Mouse (Mus musculus) kidney, postnatal 0 days (tissue): ENCODE measurements at regions not wholly inside any gene's neighbourhood (a gene's known extent, or its start where the extent isn't known, plus 50 kb on each side); places are given as distances from the start of the nearest gene placed in this dataset.

Experiments used
- ATAC-seq: fragments of 200-750 bp; cut with Nextera tagmentation; replicated peaks from 2 replicates; pipeline ENCODE4 v1.8.0; 2017; ENCODE audit warnings: low read depth, moderate number of reproducible peaks, moderate TSS enrichment, moderate library complexity; ENCODE audit not compliant: low FRiP score
- DNase-seq: peaks from one replicate; pipeline ENCODE4 v3.0.0-alpha.2; 2016; ENCODE audit warnings: low spot score
- H3K27ac ChIP-seq: fragments of 300-500 bp; sonication (generic); 2 replicates; pipeline ENCODE4 v1.5.1; 2014; ENCODE audit warnings: mild to moderate bottlenecking
- H3K27me3 ChIP-seq: fragments of 300-500 bp; sonication (generic); 2 replicates; pipeline ENCODE4 v1.6.1; 2014; ENCODE audit warnings: low read length, mixed read lengths; ENCODE audit not compliant: insufficient read depth
- H3K36me3 ChIP-seq: fragments of 300-500 bp; sonication (generic); 2 replicates; pipeline ENCODE4 v1.6.1; 2014; ENCODE audit warnings: low read length, mixed read lengths; ENCODE audit not compliant: insufficient read depth
- H3K4me1 ChIP-seq: fragments of 300-500 bp; sonication (generic); replicated peaks from 2 replicates; pipeline ENCODE4 v1.6.1; 2014; ENCODE audit warnings: antibody characterized with exemption, low read length, mixed read lengths; ENCODE audit not compliant: insufficient read depth
- H3K4me2 ChIP-seq: fragments of 300-500 bp; sonication (generic); 2 replicates; pipeline ENCODE4 v1.6.1; 2014; ENCODE audit warnings: mild to moderate bottlenecking, low read length, moderate library complexity, mixed read lengths
- H3K4me3 ChIP-seq: fragments of 300-500 bp; sonication (generic); replicated peaks from 2 replicates; pipeline ENCODE4 v1.5.1; 2014; ENCODE audit warnings: low read depth, low read length
- H3K9ac ChIP-seq: fragments of 300-500 bp; sonication (generic); 2 replicates; pipeline ENCODE4 v1.6.1; 2014; ENCODE audit warnings: low read depth, low read length
- H3K9me3 ChIP-seq: fragments of 300-500 bp; sonication (generic); replicated peaks from 2 replicates; pipeline ENCODE4 v1.6.1; 2016; ENCODE audit warnings: low read length, inconsistent platforms, mixed read lengths
- CTCF ChIP-seq: IDR thresholded peaks from 2 replicates; pipeline ENCODE4 v1.5.1; 2016; ENCODE audit warnings: antibody characterized with exemption, low read depth, mild to moderate bottlenecking, moderate library complexity
- WGBS: fragments of 180-500 bp; shearing (Covaris S2); extraction: QIAGEN DNeasy Blood & Tissue Kit; methylation state at CpG from one replicate; pipeline ENCODE4 v1.1.7; 2014; 5-methylcytosine and 5-hydroxymethylcytosine counted together

- TF ChIP-seq CTCF, result no peak
- ATAC-seq (no peak), DNase-seq (no peak)
- no peak overlapping the region for H3K9ac ChIP-seq
- H3K9me3 ChIP-seq, result no peaks in the 10 kb centered on the region
- no peak overlapping the region for H3K4me3 ChIP-seq
- H3K4me1 ChIP-seq, result peaks cover 3% of the 10 kb centered on the region; the same call in 1 of the 2 replicates
- no peaks in the 10 kb centered on the region for H3K27me3 ChIP-seq
- H3K36me3 ChIP-seq, result no peaks in the 10 kb centered on the region
- H3K27ac ChIP-seq, result no peak overlapping the region
- no peak overlapping the region for H3K4me2 ChIP-seq
Observed at GRCm38 (mm10) chr9:61173548-61173947, 198.6 kb upstream of the Tle3 start.

- TF ChIP-seq CTCF, result no peak
- Histone ChIP-seq H3K4me3 (no peak overlapping the region), H3K9ac (no peak overlapping the region), H3K36me3 (no peaks in the 10 kb centered on the region), H3K9me3 (no peaks in the 10 kb centered on the region), H3K27ac (no peak overlapping the region), H3K4me2 (no peak overlapping the region), H3K4me1 (no peaks in the 10 kb centered on the region; the same call in 1 of the 2 replicates), H3K27me3 (no peaks in the 10 kb centered on the region)
- 98% methylated on average over 2 of the region's 2 CpGs for WGBS
- no peak for ATAC-seq
- no peak for DNase-seq
Observed at GRCm38 (mm10) chr9:61175381-61175780, 196.8 kb upstream of the Tle3 start.

GRCm38 (mm10) chr9:61176856-61177255 lies 195.3 kb upstream of the Tle3 start:
- DNase-seq, result no peak
- ATAC-seq, result no peak
- Histone ChIP-seq H3K9me3 (no peaks in the 10 kb centered on the region), H3K27ac (no peak overlapping the region), H3K36me3 (no peaks in the 10 kb centered on the region), H3K27me3 (no peaks in the 10 kb centered on the region), H3K4me2 (no peak overlapping the region), H3K4me3 (no peak overlapping the region), H3K4me1 (no peaks in the 10 kb centered on the region), H3K9ac (no peak overlapping the region)
- TF ChIP-seq CTCF, result no peak
- WGBS, result 89% methylated on average over 3 of the region's 3 CpGs

GRCm38 (mm10) chr9:61186541-61187420 lies 185.4 kb upstream of the Tle3 start:
- Histone ChIP-seq H3K9ac (no peak overlapping the region), H3K4me1 (no peaks in the 10 kb centered on the region), H3K9me3 (no peaks in the 10 kb centered on the region), H3K4me3 (no peak overlapping the region), H3K27ac (no peak overlapping the region), H3K27me3 (no peaks in the 10 kb centered on the region), H3K4me2 (no peak overlapping the region), H3K36me3 (no peaks in the 10 kb centered on the region)
- TF ChIP-seq CTCF, result no peak
- no peak for ATAC-seq
- DNase-seq, result no peak
- WGBS, result 73% methylated on average over 8 of the region's 8 CpGs

GRCm38 (mm10) chr9:61187713-61188399 lies 184.3 kb upstream of the Tle3 start:
- DNase-seq (no peak), ATAC-seq (no peak)
- 73% methylated on average over 3 of the region's 3 CpGs for WGBS
- no peaks in the 10 kb centered on the region for H3K9me3 ChIP-seq
- H3K4me1 ChIP-seq, result no peaks in the 10 kb centered on the region
- no peak for TF ChIP-seq CTCF
- no peaks in the 10 kb centered on the region for H3K27me3 ChIP-seq
- H3K4me2 ChIP-seq, result no peak overlapping the region
- H3K9ac ChIP-seq, result no peak overlapping the region
- no peak overlapping the region for H3K27ac ChIP-seq
- no peak overlapping the region for H3K4me3 ChIP-seq
- H3K36me3 ChIP-seq, result no peaks in the 10 kb centered on the region

- ATAC-seq (no peak), DNase-seq (no peak)
- 80% methylated on average over 8 of the region's 8 CpGs for WGBS
- Histone ChIP-seq H3K4me1 (no peaks in the 10 kb centered on the region), H3K36me3 (no peaks in the 10 kb centered on the region), H3K4me3 (no peak overlapping the region), H3K9ac (no peak overlapping the region), H3K27ac (no peak overlapping the region), H3K9me3 (no peaks in the 10 kb centered on the region), H3K27me3 (no peaks in the 10 kb centered on the region), H3K4me2 (no peak overlapping the region)
- TF ChIP-seq CTCF, result no peak
Observed at GRCm38 (mm10) chr9:61189295-61189694, 182.9 kb upstream of the Tle3 start.
